Mouse (Mus musculus): ENCODE data around the gene Nsun6.

Gene Nsun6

GRCm38 (mm10) chr2:15054945-15055637, at the start of gene Nsun6:
Gene Nsun6 (minus strand): TSS chr2:15055069.
- DNase-seq (ENCODE audit: low read depth, low spot score) = peak; percentile 96

- no peak for DNase-seq (ENCODE audit: low read depth, low spot score)
Observed at GRCm38 (mm10) chr2:15104386-15104785, 49.5 kb upstream of the Nsun6 start.

GRCm38 (mm10) chr2:15096514-15097090, 41.7 kb upstream of the Nsun6 start:
- no peak for DNase-seq (ENCODE audit: low read depth, low spot score)

GRCm38 (mm10) chr2:15087308-15087707, 32.4 kb upstream of the Nsun6 start:
- DNase-seq (ENCODE audit: low read depth, low spot score) = no peak

- DNase-seq (ENCODE audit: low read depth, low spot score) = no peak
Observed at GRCm38 (mm10) chr2:15083702-15084101, 28.8 kb upstream of the Nsun6 start.

GRCm38 (mm10) chr2:15067091-15067490, 12.2 kb upstream of the Nsun6 start:
- DNase-seq (ENCODE audit: low read depth, low spot score) = no peak

- no peak for DNase-seq (ENCODE audit: low read depth, low spot score)
Observed at GRCm38 (mm10) chr2:15065447-15065846, 10.6 kb upstream of the Nsun6 start.

GRCm38 (mm10) chr2:15064380-15065269, 9.8 kb upstream of the Nsun6 start:
- no peak for DNase-seq (ENCODE audit: low read depth, low spot score)

- DNase-seq (ENCODE audit: low read depth, low spot score) = peak; percentile 55
Observed at GRCm38 (mm10) chr2:15063815-15064214, 8.9 kb upstream of the Nsun6 start.

- no peak for DNase-seq (ENCODE audit: low read depth, low spot score)
Observed at GRCm38 (mm10) chr2:15060856-15061255, 6.0 kb upstream of the Nsun6 start.

GRCm38 (mm10) chr2:15058227-15058626, 3.4 kb upstream of the Nsun6 start:
- no peak for DNase-seq (ENCODE audit: low read depth, low spot score)

GRCm38 (mm10) chr2:15055741-15056151, 877 bp upstream of the Nsun6 start:
- DNase-seq (ENCODE audit: low read depth, low spot score) = peak; percentile 46

- no peak for DNase-seq (ENCODE audit: low read depth, low spot score)
Observed at GRCm38 (mm10) chr2:15054496-15054895, 373 bp downstream of the Nsun6 start.

- DNase-seq (ENCODE audit: low read depth, low spot score) = peak; percentile 88
Observed at GRCm38 (mm10) chr2:15049117-15049873, 5.6 kb downstream of the Nsun6 start, which contains the start of gene Arl5b. Gene Arl5b (plus strand): TSS chr2:15049395.

- DNase-seq (ENCODE audit: low read depth, low spot score) = no peak
Observed at GRCm38 (mm10) chr2:15040326-15040725, 14.5 kb downstream of the Nsun6 start.

- DNase-seq (ENCODE audit: low read depth, low spot score) = no peak
Observed at GRCm38 (mm10) chr2:15038705-15039104, 16.2 kb downstream of the Nsun6 start.

- DNase-seq (ENCODE audit: low read depth, low spot score) = no peak
Observed at GRCm38 (mm10) chr2:15027816-15028215, 27.1 kb downstream of the Nsun6 start.

- DNase-seq (ENCODE audit: low read depth, low spot score) = peak; percentile 9
Observed at GRCm38 (mm10) chr2:15026817-15027216, 28.1 kb downstream of the Nsun6 start.

- no peak for DNase-seq (ENCODE audit: low read depth, low spot score)
Observed at GRCm38 (mm10) chr2:15008072-15008471, 46.8 kb downstream of the Nsun6 start.

- DNase-seq (ENCODE audit: low read depth, low spot score) = no peak
Observed at GRCm38 (mm10) chr2:15007531-15007930, 47.3 kb downstream of the Nsun6 start.

GRCm38 (mm10) chr2:14997836-14998235, 57.0 kb downstream of the Nsun6 start:
- DNase-seq (ENCODE audit: low read depth, low spot score) = no peak

- no peak for DNase-seq (ENCODE audit: low read depth, low spot score)
Observed at GRCm38 (mm10) chr2:14996036-14996435, 58.8 kb downstream of the Nsun6 start.
